Mouse (Mus musculus) neural tube, embryonic 15.5 days (tissue): ENCODE measurements at regions not wholly inside any gene's neighbourhood (a gene's known extent, or its start where the extent isn't known, plus 50 kb on each side); places are given as distances from the start of the nearest gene placed in this dataset.

Experiments used
- ATAC-seq: fragments of 200-750 bp; cut with Nextera tagmentation; 2 replicates; pipeline ENCODE4 v1.8.0; 2017; ENCODE audit warnings: mild to moderate bottlenecking, moderate TSS enrichment, moderate library complexity; ENCODE audit not compliant: low FRiP score
- H3K27ac ChIP-seq: fragments of 300-500 bp; sonication (generic); replicated peaks from 2 replicates; pipeline ENCODE4 v1.5.1; 2015; ENCODE audit warnings: mild to moderate bottlenecking, inconsistent platforms
- H3K27me3 ChIP-seq: fragments of 300-500 bp; sonication (generic); replicated peaks from 2 replicates; pipeline ENCODE4 v1.6.1; 2015; ENCODE audit warnings: inconsistent platforms
- H3K36me3 ChIP-seq: fragments of 300-500 bp; sonication (generic); 2 replicates; pipeline ENCODE4 v1.6.1; 2015; ENCODE audit warnings: inconsistent platforms
- H3K4me1 ChIP-seq: fragments of 300-500 bp; sonication (generic); 2 replicates; pipeline ENCODE4 v1.6.1; 2015; ENCODE audit warnings: inconsistent platforms
- H3K4me2 ChIP-seq: fragments of 300-500 bp; sonication (generic); 2 replicates; pipeline ENCODE4 v1.6.1; 2015; ENCODE audit warnings: inconsistent platforms, mild to moderate bottlenecking, moderate library complexity
- H3K4me3 ChIP-seq: fragments of 300-500 bp; sonication (generic); replicated peaks from 2 replicates; pipeline ENCODE4 v1.5.1; 2015; ENCODE audit warnings: mild to moderate bottlenecking, inconsistent platforms
- H3K9ac ChIP-seq: fragments of 300-500 bp; sonication (generic); replicated peaks from 2 replicates; pipeline ENCODE4 v1.6.1; 2015; ENCODE audit warnings: mild to moderate bottlenecking, inconsistent platforms
- H3K9me3 ChIP-seq: fragments of 300-500 bp; sonication (generic); replicated peaks from 2 replicates; pipeline ENCODE4 v1.6.1; 2016; ENCODE audit warnings: inconsistent platforms
- WGBS: fragments of 180-500 bp; shearing (Covaris S2); methylation state at CpG from one replicate; pipeline ENCODE4 v1.1.7; 2015; ENCODE audit warnings: mixed read lengths; 5-methylcytosine and 5-hydroxymethylcytosine counted together

GRCm38 (mm10) chr3:18634855-18635254, 686.6 kb downstream of the Cypt12 start:
- H3K9me3 ChIP-seq: no peaks in the 10 kb centered on the region
- no peak overlapping the region for H3K27ac ChIP-seq
- H3K4me1 ChIP-seq: no peaks in the 10 kb centered on the region
- no peak overlapping the region for H3K9ac ChIP-seq
- H3K4me3 ChIP-seq: no peak overlapping the region
- no peak overlapping the region for H3K4me2 ChIP-seq
- no peaks in the 10 kb centered on the region for H3K36me3 ChIP-seq
- no peak for ATAC-seq
- no peaks in the 10 kb centered on the region for H3K27me3 ChIP-seq

- ATAC-seq: no peak
- H3K4me2 ChIP-seq: no peak overlapping the region
Measured at GRCm38 (mm10) chr3:18637553-18637952, 689.3 kb downstream of the Cypt12 start.

GRCm38 (mm10) chr3:18640286-18640685, 692.1 kb downstream of the Cypt12 start:
- H3K27ac ChIP-seq: no peak overlapping the region
- WGBS: 71% methylated on average over 5 of the region's 5 CpGs
- H3K4me2 ChIP-seq: no peak overlapping the region
- H3K36me3 ChIP-seq: no peaks in the 10 kb centered on the region
- H3K27me3 ChIP-seq: no peaks in the 10 kb centered on the region
- H3K4me1 ChIP-seq: no peaks in the 10 kb centered on the region
- no peak overlapping the region for H3K9ac ChIP-seq
- no peak for ATAC-seq
- no peak overlapping the region for H3K4me3 ChIP-seq
- H3K9me3 ChIP-seq: no peaks in the 10 kb centered on the region

More at GRCm38 (mm10) chr3:18637553-18637952, 689.3 kb downstream of the Cypt12 start:
- H3K9me3 ChIP-seq: no peaks in the 10 kb centered on the region
- no peaks in the 10 kb centered on the region for H3K4me1 ChIP-seq
- H3K27ac ChIP-seq: no peak overlapping the region
- no peak overlapping the region for H3K4me3 ChIP-seq
- no peaks in the 10 kb centered on the region for H3K27me3 ChIP-seq
- no peak overlapping the region for H3K9ac ChIP-seq
- no peaks in the 10 kb centered on the region for H3K36me3 ChIP-seq

DNA sequence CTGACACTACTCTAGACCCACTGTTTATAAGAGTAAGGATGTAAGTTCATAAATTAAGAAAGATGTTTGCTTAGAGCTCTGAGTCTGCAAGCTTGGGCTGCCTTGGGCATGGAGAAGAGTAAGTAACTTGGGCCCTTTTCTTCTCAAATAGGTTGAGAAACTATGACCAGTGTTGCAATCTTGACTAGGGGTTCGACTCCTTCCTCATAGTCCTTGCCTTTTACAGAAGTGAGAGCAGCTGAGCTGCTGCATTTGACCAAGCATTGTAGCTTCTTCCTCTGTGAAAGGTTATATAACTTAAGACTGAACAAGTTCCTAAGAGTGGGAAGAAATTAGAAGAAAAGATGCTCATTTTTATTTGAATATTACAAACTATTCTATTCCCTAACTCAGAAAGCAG, 693.5 kb downstream of the Cypt12 start:
- Histone ChIP-seq H3K4me3 (no peak overlapping the region), H3K36me3 (no peaks in the 10 kb centered on the region), H3K9me3 (no peaks in the 10 kb centered on the region), H3K27ac (no peak overlapping the region), H3K4me2 (no peak overlapping the region), H3K4me1 (no peaks in the 10 kb centered on the region), H3K27me3 (no peaks in the 10 kb centered on the region), H3K9ac (no peak overlapping the region)
- no peak for ATAC-seq
- 78% methylated on average over 1 of the region's 1 CpGs for WGBS

DNA sequence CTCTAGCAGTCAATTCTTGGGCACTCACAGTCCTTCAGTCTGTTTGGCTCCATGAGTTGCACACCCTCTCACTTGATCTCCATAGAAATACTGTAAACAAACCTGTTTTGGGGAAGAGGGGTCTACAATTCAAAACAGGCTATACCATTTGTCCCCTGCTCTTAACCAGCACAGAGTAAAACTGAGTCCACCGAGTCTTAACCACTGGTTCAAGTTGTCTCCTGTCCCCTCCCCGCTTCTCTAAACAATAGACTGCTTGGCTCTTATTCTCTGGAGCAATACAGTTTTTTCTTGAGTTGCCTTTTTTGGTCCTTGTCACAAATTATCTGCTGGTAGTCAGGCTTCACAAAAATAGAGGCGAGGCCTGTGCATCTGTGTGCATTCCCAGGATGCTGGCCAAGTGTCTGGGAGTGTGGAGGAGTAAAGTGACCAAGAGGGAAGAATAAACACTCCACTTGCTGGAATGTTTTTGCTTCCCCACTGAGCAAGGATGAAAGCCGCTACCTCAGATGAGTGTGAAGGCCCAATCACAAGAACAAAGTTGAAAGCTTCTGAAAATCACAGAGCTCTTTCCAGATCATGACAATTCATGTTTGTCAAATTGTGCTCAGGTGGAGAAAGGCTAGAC, 695.3 kb downstream of the Cypt12 start:
- Histone ChIP-seq H3K4me1 (no peaks in the 10 kb centered on the region), H3K9me3 (no peaks in the 10 kb centered on the region), H3K4me2 (no peak overlapping the region), H3K9ac (no peak overlapping the region), H3K4me3 (no peak overlapping the region), H3K36me3 (no peaks in the 10 kb centered on the region), H3K27me3 (no peaks in the 10 kb centered on the region), H3K27ac (no peak overlapping the region)
- no peak for ATAC-seq
- WGBS: 76% methylated on average over 4 of the region's 4 CpGs

DNA sequence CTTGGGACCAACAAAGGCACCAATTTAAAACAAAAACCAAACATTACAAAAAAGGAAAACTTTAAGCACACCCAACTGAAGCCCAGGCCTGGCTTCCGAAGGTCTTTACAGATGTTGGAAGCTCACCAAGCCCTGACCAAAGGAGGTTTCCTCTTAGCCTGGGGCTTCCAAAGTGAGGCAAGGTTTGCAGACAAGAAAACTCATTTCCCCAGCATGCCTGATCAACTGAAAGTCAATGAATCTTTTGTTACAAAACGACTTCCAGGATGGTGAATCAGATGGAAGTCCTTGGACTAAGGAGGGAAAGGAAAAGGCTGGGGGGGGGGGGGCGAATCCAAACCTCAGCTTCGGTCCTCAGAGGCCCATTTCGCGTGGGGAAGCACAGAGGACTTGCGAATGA, 697.3 kb downstream of the Cypt12 start:
- Histone ChIP-seq H3K27me3 (no peaks in the 10 kb centered on the region), H3K9ac (no peak overlapping the region), H3K4me1 (no peaks in the 10 kb centered on the region), H3K27ac (no peak overlapping the region), H3K4me2 (no peak overlapping the region), H3K4me3 (no peak overlapping the region), H3K9me3 (no peaks in the 10 kb centered on the region), H3K36me3 (no peaks in the 10 kb centered on the region)
- 73% methylated on average over 7 of the region's 7 CpGs for WGBS
- ATAC-seq: no peak

- H3K4me1 ChIP-seq: no peaks in the 10 kb centered on the region
- H3K9ac ChIP-seq: no peak overlapping the region
- ATAC-seq: no peak
- H3K27me3 ChIP-seq: no peaks in the 10 kb centered on the region
- H3K27ac ChIP-seq: no peak overlapping the region
- 76% methylated on average over 7 of the region's 7 CpGs for WGBS
- no peak overlapping the region for H3K4me2 ChIP-seq
- no peaks in the 10 kb centered on the region for H3K9me3 ChIP-seq
- no peaks in the 10 kb centered on the region for H3K36me3 ChIP-seq
- no peak overlapping the region for H3K4me3 ChIP-seq
Measured at GRCm38 (mm10) chr3:18645927-18646326, 697.7 kb downstream of the Cypt12 start.

GRCm38 (mm10) chr3:18653557-18653956, 705.3 kb downstream of the Cypt12 start:
- Histone ChIP-seq H3K4me2 (no peak overlapping the region), H3K9me3 (no peaks in the 10 kb centered on the region), H3K27ac (no peak overlapping the region), H3K4me3 (no peak overlapping the region), H3K27me3 (no peaks in the 10 kb centered on the region), H3K9ac (no peak overlapping the region), H3K4me1 (no peaks in the 10 kb centered on the region), H3K36me3 (no peaks in the 10 kb centered on the region)
- no peak for ATAC-seq
- WGBS: 93% methylated on average over 1 of the region's 1 CpGs

DNA sequence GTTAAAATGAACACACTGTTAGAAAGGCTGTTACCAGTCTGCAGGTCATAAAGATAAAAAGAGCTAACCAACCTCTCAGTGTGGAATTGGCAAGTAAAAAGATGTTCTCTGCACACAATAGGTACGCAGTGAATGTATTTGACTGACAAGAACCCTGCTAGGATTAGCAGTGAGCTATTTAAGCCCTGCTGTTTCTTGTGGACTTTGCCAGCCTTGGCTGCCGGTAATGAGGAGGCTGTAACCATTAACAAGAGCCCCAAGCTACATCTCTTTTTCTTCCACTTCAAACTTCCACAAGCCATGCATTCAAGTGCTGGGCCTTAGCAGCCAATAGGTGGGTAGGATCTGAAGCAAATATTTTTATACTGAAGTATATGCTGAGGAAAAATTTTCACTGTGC, 717.5 kb downstream of the Cypt12 start:
- H3K36me3 ChIP-seq: no peaks in the 10 kb centered on the region
- H3K27ac ChIP-seq: no peak overlapping the region
- no peak overlapping the region for H3K4me2 ChIP-seq
- ATAC-seq: no peak
- no peaks in the 10 kb centered on the region for H3K9me3 ChIP-seq
- H3K4me3 ChIP-seq: no peak overlapping the region
- no peaks in the 10 kb centered on the region for H3K4me1 ChIP-seq
- no peak overlapping the region for H3K9ac ChIP-seq
- no peaks in the 10 kb centered on the region for H3K27me3 ChIP-seq
- WGBS: 15% methylated on average over 2 of the region's 2 CpGs

- Histone ChIP-seq H3K36me3 (no peaks in the 10 kb centered on the region), H3K27ac (no peak overlapping the region), H3K9me3 (no peaks in the 10 kb centered on the region), H3K4me3 (no peak overlapping the region), H3K4me1 (no peaks in the 10 kb centered on the region), H3K9ac (no peak overlapping the region), H3K27me3 (no peaks in the 10 kb centered on the region), H3K4me2 (no peak overlapping the region)
- no peak for ATAC-seq
- 90% methylated on average over 4 of the region's 4 CpGs for WGBS
Measured at GRCm38 (mm10) chr3:18667726-18668125, 719.5 kb downstream of the Cypt12 start.

DNA sequence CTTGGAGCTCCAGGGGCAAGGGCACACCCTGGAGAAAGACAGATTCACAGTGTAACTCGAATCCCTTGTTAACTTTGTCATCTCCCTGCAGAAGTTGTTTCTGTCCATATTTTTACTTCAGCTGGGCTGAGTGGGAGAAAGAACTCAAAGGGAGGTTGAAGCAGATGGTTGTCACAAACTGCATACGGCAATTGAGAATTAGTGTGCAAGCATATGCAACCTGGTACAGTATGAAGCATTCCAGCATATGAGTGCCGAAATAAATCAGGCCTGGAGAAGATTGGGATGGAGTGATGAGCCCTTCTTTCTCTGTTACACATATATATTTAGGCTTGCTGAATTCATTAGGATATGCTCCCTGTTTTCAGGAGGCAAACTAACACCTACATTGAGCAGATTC, 720.7 kb downstream of the Cypt12 start:
- Histone ChIP-seq H3K4me2 (no peak overlapping the region), H3K27me3 (no peaks in the 10 kb centered on the region), H3K4me1 (no peaks in the 10 kb centered on the region), H3K36me3 (no peaks in the 10 kb centered on the region), H3K27ac (no peak overlapping the region), H3K4me3 (no peak overlapping the region), H3K9me3 (no peaks in the 10 kb centered on the region), H3K9ac (no peak overlapping the region)
- WGBS: 83% methylated on average over 3 of the region's 3 CpGs
- ATAC-seq: no peak

DNA sequence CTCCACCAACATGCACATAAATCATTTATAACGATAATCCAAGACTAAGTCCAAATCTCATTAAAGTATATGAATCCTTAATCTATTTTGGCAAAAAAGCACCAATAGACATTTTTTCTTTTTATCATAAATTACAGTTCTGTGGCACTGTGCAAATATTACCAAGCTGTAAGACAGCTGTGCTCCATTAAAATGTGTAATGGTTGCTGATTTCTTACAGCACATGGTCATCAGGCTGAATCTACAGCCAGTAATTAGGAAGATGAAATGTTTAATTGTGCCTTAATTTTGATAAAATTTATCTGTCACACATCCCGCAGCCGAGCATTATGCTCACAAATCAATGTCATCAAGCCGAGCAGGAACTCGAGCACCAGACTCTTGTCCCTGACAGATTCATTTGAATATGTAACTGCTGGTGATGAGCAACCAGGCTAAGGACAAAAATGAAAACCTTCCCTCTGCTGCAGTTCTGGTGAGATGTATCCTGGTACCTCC, 722.0 kb downstream of the Cypt12 start:
- WGBS: 55% methylated on average over 5 of the region's 5 CpGs
- Histone ChIP-seq H3K4me2 (no peak overlapping the region), H3K9me3 (no peaks in the 10 kb centered on the region), H3K9ac (no peak overlapping the region), H3K4me1 (no peaks in the 10 kb centered on the region), H3K36me3 (no peaks in the 10 kb centered on the region), H3K27ac (no peak overlapping the region), H3K4me3 (no peak overlapping the region), H3K27me3 (no peaks in the 10 kb centered on the region)
- ATAC-seq: no peak

DNA sequence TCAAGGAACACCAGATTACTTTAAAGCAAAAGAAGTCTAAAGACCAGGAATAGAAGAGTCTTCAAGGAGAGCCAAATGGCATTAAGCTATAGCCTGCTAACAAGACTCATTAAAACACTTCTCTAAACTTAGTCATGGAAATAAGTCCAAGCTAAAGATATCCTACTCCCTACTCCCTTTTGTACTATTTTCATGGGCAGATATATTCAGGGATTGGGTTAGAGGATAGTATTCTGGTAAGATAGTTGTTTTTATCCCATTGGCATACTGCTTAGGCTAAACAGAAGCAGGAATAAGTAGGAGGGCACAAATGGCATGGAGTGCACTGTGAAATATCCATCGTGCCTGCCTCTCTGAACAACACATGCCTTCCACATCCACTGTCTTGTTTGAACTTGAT, 723.5 kb downstream of the Cypt12 start:
- no peak overlapping the region for H3K9ac ChIP-seq
- no peaks in the 10 kb centered on the region for H3K4me1 ChIP-seq
- no peaks in the 10 kb centered on the region for H3K36me3 ChIP-seq
- ATAC-seq: no peak
- no peak overlapping the region for H3K4me2 ChIP-seq
- H3K4me3 ChIP-seq: no peak overlapping the region
- H3K9me3 ChIP-seq: no peaks in the 10 kb centered on the region
- H3K27me3 ChIP-seq: no peaks in the 10 kb centered on the region
- H3K27ac ChIP-seq: no peak overlapping the region
- 79% methylated on average over 1 of the region's 1 CpGs for WGBS
